Mouse (Mus musculus) embryonic fibroblast, embryonic 13.5 days (primary cell): Measurements from ENCODE around the gene Itih5. TPM values are rescaled to one million over a fixed set of nuclear protein-coding genes. Genes with fewer than 3 reads are reported as not detected.
A peak's percentile ranks its signal among the peaks of the same experiment; 100 is the strongest.

ENCODE experiments used
- H3K27ac ChIP-seq: 2 replicates; pipeline ENCODE4 v1.5.1; 2012; ENCODE audit warnings: low read length, control low read depth, inconsistent platforms; ENCODE audit not compliant: insufficient read depth
- H3K4me1 ChIP-seq: 2 replicates; pipeline ENCODE4 v1.6.1; 2011; ENCODE audit warnings: low read length; ENCODE audit not compliant: control insufficient read depth, insufficient read depth
- H3K4me3 ChIP-seq: 2 replicates; pipeline ENCODE4 v1.5.1; 2011; ENCODE audit warnings: mild to moderate bottlenecking, control low read depth, low read length; ENCODE audit not compliant: insufficient read depth
- CTCF ChIP-seq: IDR thresholded peaks from 2 replicates; pipeline ENCODE4 v1.5.1; 2011; ENCODE audit warnings: mild to moderate bottlenecking, control low read depth, low read length, moderate library complexity, borderline replicate concordance; ENCODE audit not compliant: insufficient read depth
- POLR2A ChIP-seq: IDR thresholded peaks from 2 replicates; pipeline ENCODE4 v1.6.1; 2011; ENCODE audit warnings: low read depth, mild to moderate bottlenecking, control low read depth, low read length, moderate library complexity
- polyA plus RNA-seq: library from polyadenylated mRNA; stranded (reverse); fragments of >200 nt; gene quantifications from 2 replicates; pipeline ENCODE4 v1.2.4, GENCODE M21; 2011; ENCODE audit warnings: low read depth; ENCODE audit not compliant: missing spikeins, insufficient read length

Itih5 gene
- polyA plus RNA-seq, 1 experiment: 8.5 TPM

GRCm38 (mm10) chr2:10300771-10301170 is 147.4 kb downstream of the Itih5 start:
- Histone ChIP-seq H3K27ac (peak overlapping the region; percentile 73), H3K4me1 (no peaks in the 10 kb centered on the region; the same call in 1 of the 2 replicates), H3K4me3 (no peak overlapping the region)
- TF ChIP-seq CTCF (no peak), POLR2A (no peak)

GRCm38 (mm10) chr2:10301391-10301790 is 148.0 kb downstream of the Itih5 start:
- H3K27ac ChIP-seq: peak overlapping the region; percentile 44
- TF ChIP-seq POLR2A: no peak
- TF ChIP-seq CTCF: no peak
- H3K4me1 ChIP-seq: no peaks in the 10 kb centered on the region; the same call in 1 of the 2 replicates
- H3K4me3 ChIP-seq: no peak overlapping the region

GRCm38 (mm10) chr2:10301997-10302396 is 148.6 kb downstream of the Itih5 start:
- Histone ChIP-seq H3K4me1 (no peaks in the 10 kb centered on the region; the same call in 1 of the 2 replicates), H3K4me3 (no peak overlapping the region), H3K27ac (peak overlapping the region; percentile 44; the same call in 1 of the 2 replicates)
- TF ChIP-seq POLR2A: no peak
- TF ChIP-seq CTCF: no peak

- Histone ChIP-seq H3K4me1 (peaks cover 7% of the 10 kb centered on the region), H3K4me3 (no peak overlapping the region), H3K27ac (peak overlapping the region; percentile 21; the same call in 1 of the 2 replicates)
- TF ChIP-seq CTCF (no peak), POLR2A (no peak)
Observed at GRCm38 (mm10) chr2:10304911-10305310, 151.5 kb downstream of the Itih5 start.

Other genes starting within 250 kb of the Itih5 start
- 7.7 and 8.0 TPM in 2 replicates for gene Taf3, start 105.0 kb upstream of the Itih5 start, polyA plus RNA-seq
- gene Atp5c1, start 73.1 kb upstream of the Itih5 start, polyA plus RNA-seq: 294 and 313 TPM in 2 replicates
- 18.6 and 19.4 TPM in 2 replicates for gene Kin, start 73.0 kb upstream of the Itih5 start, polyA plus RNA-seq
- gene Itih2, start 22.2 kb upstream of the Itih5 start, polyA plus RNA-seq: 8.9 and 13.8 TPM in 2 replicates
- 3.1 and 3.7 TPM in 2 replicates for gene Sfmbt2, start 216.9 kb downstream of the Itih5 start, polyA plus RNA-seq